Mouse (Mus musculus) midbrain, embryonic 10.5 days (tissue): ENCODE results near the gene Aar2. TPM values are rescaled to one million over a fixed set of nuclear protein-coding genes. Genes with fewer than 3 reads are reported as not detected.
A peak's percentile ranks its signal among the peaks of the same experiment; 100 is the strongest.

Experiments
- DNase-seq: peaks from one replicate; pipeline ENCODE4 v3.0.0-alpha.2; 2017; ENCODE audit warnings: low spot score
- H3K27ac ChIP-seq: fragments of 300-500 bp; sonication (generic); replicated peaks from 2 replicates; pipeline ENCODE4 v1.5.1; 2016; ENCODE audit warnings: mild to moderate bottlenecking
- H3K27me3 ChIP-seq: fragments of 300-500 bp; sonication (generic); 2 replicates; pipeline ENCODE4 v1.6.1; 2016; ENCODE audit warnings: low read depth, mild to moderate bottlenecking; ENCODE audit not compliant: poor library complexity, severe bottlenecking
- H3K36me3 ChIP-seq: fragments of 300-500 bp; sonication (generic); 2 replicates; pipeline ENCODE4 v1.6.1; 2016; ENCODE audit warnings: mild to moderate bottlenecking, moderate library complexity
- H3K4me1 ChIP-seq: fragments of 300-500 bp; sonication (generic); 2 replicates; pipeline ENCODE4 v1.6.1; 2016
- H3K4me3 ChIP-seq: fragments of 300-500 bp; sonication (generic); 2 replicates; pipeline ENCODE4 v1.5.1; 2016; ENCODE audit warnings: mild to moderate bottlenecking, moderate library complexity
- H3K9me3 ChIP-seq: fragments of 300-500 bp; sonication (generic); replicated peaks from 2 replicates; pipeline ENCODE4 v1.6.1; 2016; ENCODE audit warnings: mild to moderate bottlenecking
- WGBS: fragments of 180-500 bp; shearing (Covaris S2); methylation state at CpG from one replicate; pipeline ENCODE4 v1.1.7; 2016; 5-methylcytosine and 5-hydroxymethylcytosine counted together
- polyA plus RNA-seq: library from polyadenylated mRNA; unstranded; fragments of >200 nt; fragmentation: Nextera tagmentation; extraction: Ambion mirVana; gene quantifications from 2 replicates; pipeline ENCODE4 v1.2.1, GENCODE M21; 2016

Aar2 gene
- polyA plus RNA-seq, 1 experiment from 2014 or later, result 46.4 TPM

GRCm38 (mm10) chr2:156613081-156613540 lies 65.7 kb downstream of the Aar2 start:
- peak overlapping the region; percentile 78 for H3K27ac ChIP-seq

GRCm38 (mm10) chr2:156613541-156614257 lies 66.3 kb downstream of the Aar2 start, which contains the start of gene Dlgap4:
Gene Dlgap4, plus strand, starts transcription at chr2:156613705.
- peak within 1 kb of the TSS; percentile 78 for H3K27ac ChIP-seq
- WGBS, result under 1% methylated on average over 83 of the region's 103 CpGs
- H3K27me3 ChIP-seq, result peaks cover 79% of the 10 kb centered on the region

More at GRCm38 (mm10) chr2:156613081-156613540, 65.7 kb downstream of the Aar2 start:
- H3K36me3 ChIP-seq, result no peaks in the 10 kb centered on the region
- no peak for DNase-seq
- no peaks in the 10 kb centered on the region for H3K9me3 ChIP-seq
- H3K4me3 ChIP-seq, result peak overlapping the region; percentile 73
- under 1% methylated on average over 39 of the region's 41 CpGs for WGBS
- H3K27me3 ChIP-seq, result peaks cover 75% of the 10 kb centered on the region
- H3K4me1 ChIP-seq, result peaks cover 36% of the 10 kb centered on the region

GRCm38 (mm10) chr2:156614258-156614556 lies 66.8 kb downstream of the Aar2 start:
- no peaks in the 10 kb centered on the region for H3K36me3 ChIP-seq
- no peaks in the 10 kb centered on the region for H3K9me3 ChIP-seq
- H3K4me1 ChIP-seq, result peaks cover 36% of the 10 kb centered on the region
- peak overlapping the region; percentile 73 for H3K4me3 ChIP-seq
- peak; percentile 36 for DNase-seq
- H3K27ac ChIP-seq, result peak overlapping the region; percentile 78
- peaks cover 82% of the 10 kb centered on the region for H3K27me3 ChIP-seq
- 3% methylated on average over 18 of the region's 18 CpGs for WGBS

More at GRCm38 (mm10) chr2:156613541-156614257, 66.3 kb downstream of the Aar2 start, which contains the start of gene Dlgap4:
- peak; percentile 63 for DNase-seq
- no peaks in the 10 kb centered on the region for H3K9me3 ChIP-seq
- H3K4me3 ChIP-seq, result peak within 1 kb of the TSS; percentile 73
- no peaks in the 10 kb centered on the region for H3K36me3 ChIP-seq
- peaks cover 36% of the 10 kb centered on the region for H3K4me1 ChIP-seq

- Histone ChIP-seq H3K27ac (no peak overlapping the region), H3K9me3 (no peaks in the 10 kb centered on the region), H3K4me3 (peak overlapping the region; percentile 73), H3K4me1 (peaks cover 36% of the 10 kb centered on the region), H3K27me3 (peaks cover 82% of the 10 kb centered on the region), H3K36me3 (no peaks in the 10 kb centered on the region)
- whole genome bisulfite sequencing, result 10% methylated on average over 31 of the region's 31 CpGs
- DNase-seq, result peak; percentile 22
These were observed 67.6 kb downstream of the Aar2 start for GRCm38 (mm10) chr2:156614661-156615654.

GRCm38 (mm10) chr2:156616513-156616912 lies 69.1 kb downstream of the Aar2 start:
- H3K27ac ChIP-seq, result no peak overlapping the region
- WGBS, result 84% methylated on average over 7 of the region's 7 CpGs
- peaks cover 36% of the 10 kb centered on the region for H3K4me1 ChIP-seq
- no peaks in the 10 kb centered on the region for H3K36me3 ChIP-seq
- peaks cover 70% of the 10 kb centered on the region for H3K27me3 ChIP-seq
- H3K9me3 ChIP-seq, result no peaks in the 10 kb centered on the region
- H3K4me3 ChIP-seq, result no peak overlapping the region
- no peak for DNase-seq

GRCm38 (mm10) chr2:156617536-156617935 lies 70.2 kb downstream of the Aar2 start:
- WGBS, result 39% methylated on average over 11 of the region's 11 CpGs

More at GRCm38 (mm10) chr2:156617536-156617935, 70.2 kb downstream of the Aar2 start:
- H3K9me3 ChIP-seq, result no peaks in the 10 kb centered on the region
- H3K4me3 ChIP-seq, result no peak overlapping the region
- peaks cover 36% of the 10 kb centered on the region for H3K4me1 ChIP-seq
- no peak overlapping the region for H3K27ac ChIP-seq
- peaks cover 60% of the 10 kb centered on the region for H3K27me3 ChIP-seq
- H3K36me3 ChIP-seq, result no peaks in the 10 kb centered on the region
- DNase-seq, result no peak

Other genes with a start within 250 kb of the Aar2 start
- 3.1 and 3.4 TPM in 2 replicates for gene Cnbd2, start 235.3 kb upstream of the Aar2 start, polyA plus RNA-seq
- 64.7 and 70.3 TPM in 2 replicates for gene Scand1, start 234.9 kb upstream of the Aar2 start, polyA plus RNA-seq
- gene Epb41l1, start 126.7 kb upstream of the Aar2 start, polyA plus RNA-seq, result 1.3 and 1.8 TPM in 2 replicates
- gene Dlgap4, start 66.1 kb downstream of the Aar2 start, polyA plus RNA-seq, result 128 and 146 TPM in 2 replicates
- 83.4 and 120 TPM in 2 replicates for gene Myl9, start 227.8 kb downstream of the Aar2 start, polyA plus RNA-seq